Comparison of ENCODE assay signal across 26 mouse cellular contexts in genomic region chr19:21918113-21918512, GRCm38 (mm10).
A peak's percentile ranks its signal among the peaks of the same experiment; 100 is the strongest.
DNase-seq lines count a peak whose midpoint lies in the region; ATAC-seq and TF ChIP-seq lines count a peak whose summit lies in the region.
"Had no signal": no experiment of that assay in that cellular context is flagged by ENCODE, and none has a peak within 500 bp of the region (broad histone marks: within the 10 kb centered on the region; RNA-seq: fewer than 3 reads in every experiment).

No protein-coding gene starts in this region.

- no peak for TF ChIP-seq POLR2A in cerebellum, adult 2 months (IDR thresholded peaks at IDR 0.05; ENCODE audit: borderline replicate concordance, insufficient read depth, low read length)

- H3K9ac ChIP-seq in heart, embryonic 11.5 days (ENCODE audit: low read depth, low read length), result no peak overlapping the region
- H3K9ac ChIP-seq in heart, embryonic 12.5 days, result no peak overlapping the region
- H3K9ac ChIP-seq: embryonic facial prominence, embryonic 13.5 days; forebrain, embryonic 13.5 days; limb, embryonic 12.5 days; liver, postnatal 0 days had no signal

- H3K4me2 ChIP-seq in heart, embryonic 11.5 days, result no peak overlapping the region
- no peak overlapping the region for H3K4me2 ChIP-seq in heart, embryonic 12.5 days
- H3K4me2 ChIP-seq: embryonic facial prominence, embryonic 13.5 days; forebrain, embryonic 13.5 days; limb, embryonic 12.5 days; liver, embryonic 11.5 days had no signal

- 57% methylated on average over 4 of the region's 4 CpGs for WGBS in cerebellum, adult 2 months
- 76% methylated on average over 4 of the region's 4 CpGs for WGBS in heart, embryonic 11.5 days (ENCODE audit: insufficient replicate concordance)
- WGBS in heart, embryonic 12.5 days, result 83% methylated on average over 4 of the region's 4 CpGs

- no peaks in the 10 kb centered on the region for H3K36me3 ChIP-seq in heart, embryonic 11.5 days (ENCODE audit: control insufficient read depth, insufficient read depth, low read length)
- H3K36me3 ChIP-seq in heart, embryonic 12.5 days, result no peaks in the 10 kb centered on the region
- H3K36me3 ChIP-seq: embryonic facial prominence, embryonic 13.5 days; limb, embryonic 12.5 days had no signal

- H3K27me3 ChIP-seq in cerebellum, adult 2 months (ENCODE audit: control insufficient read depth, insufficient read depth, low read length), result no peaks in the 10 kb centered on the region
- H3K27me3 ChIP-seq in heart, embryonic 11.5 days (ENCODE audit: control insufficient read depth, insufficient read depth, low read length), result no peaks in the 10 kb centered on the region
- no peaks in the 10 kb centered on the region for H3K27me3 ChIP-seq in heart, embryonic 12.5 days (replicated peaks)
- H3K27me3 ChIP-seq: embryonic facial prominence, embryonic 13.5 days; forebrain, embryonic 13.5 days; limb, embryonic 12.5 days had no signal

- DNase-seq in cerebellum, postnatal 10 days, result peak; percentile 21 to 23
- DNase-seq in cerebellum, adult 2 months, result no peak
- peak; percentile 10 for DNase-seq in layer of hippocampus, adult 11-12 months (ENCODE audit: low spot score)
- DNase-seq in layer of hippocampus, adult 8-10 months (ENCODE audit: low spot score in 2 of 2), result no peak
- DNase-seq in NIH3T3 (ENCODE audit: low read depth), result peak; percentile 33
- DNase-seq in right cerebral cortex, postnatal 25 days, result no peak
- DNase-seq: cerebellum, adult 11-12 months; cerebellum, postnatal 36 days; embryo, embryonic 11 days; gastrocnemius, postnatal 14 days; heart, adult 18-20 months; heart, postnatal 10 days; kidney, adult 18-20 months; kidney, postnatal 4 days; liver, postnatal 0 days; right cerebral cortex, postnatal 14 days; spleen, adult 18-20 months had no signal

- no peaks in the 10 kb centered on the region for H3K9me3 ChIP-seq in heart, embryonic 11.5 days (replicated peaks; ENCODE audit: control insufficient read depth, low read length)
- no peaks in the 10 kb centered on the region for H3K9me3 ChIP-seq in heart, embryonic 12.5 days (replicated peaks)
- H3K9me3 ChIP-seq: embryonic facial prominence, embryonic 13.5 days; forebrain, embryonic 13.5 days; limb, embryonic 12.5 days had no signal

- TF ChIP-seq CTCF in cerebellum, adult 2 months (IDR thresholded peaks at IDR 0.05; ENCODE audit: borderline replicate concordance, insufficient read depth, low read depth, low read length), result no peak

- ATAC-seq in heart, embryonic 11.5 days (replicated peaks; ENCODE audit: insufficient number of reproducible peaks, low FRiP score, low TSS enrichment), result no peak
- no peak for ATAC-seq in heart, embryonic 12.5 days (ENCODE audit: insufficient number of reproducible peaks, low FRiP score)
- ATAC-seq: forebrain, embryonic 13.5 days; lung, postnatal 0 days had no signal

- no peak overlapping the region for H3K27ac ChIP-seq in cerebellum, adult 2 months (ENCODE audit: insufficient read depth, low read length)
- 0 out of 2 replicates have a peak overlapping the region, but pooled peaks have one; percentile 15 for H3K27ac ChIP-seq in heart, embryonic 11.5 days (ENCODE audit: low read depth, low read length)
- H3K27ac ChIP-seq in heart, embryonic 12.5 days (ENCODE audit: poor library complexity, severe bottlenecking), result no peak overlapping the region
- H3K27ac ChIP-seq: embryonic facial prominence, embryonic 13.5 days; forebrain, embryonic 13.5 days; limb, embryonic 12.5 days; macrophage had no signal

- no peaks in the 10 kb centered on the region for H3K4me1 ChIP-seq in cerebellum, adult 2 months (ENCODE audit: control insufficient read depth, insufficient read depth, low read length)
- no peaks in the 10 kb centered on the region for H3K4me1 ChIP-seq in heart, embryonic 11.5 days (ENCODE audit: control insufficient read depth, insufficient read depth, low read length)
- 0 out of 2 replicates have a peak, but pooled peaks cover 4% of the 10 kb centered on the region for H3K4me1 ChIP-seq in heart, embryonic 12.5 days (replicated peaks)
- H3K4me1 ChIP-seq: forebrain, embryonic 13.5 days had no signal

- H3K4me3 ChIP-seq in cerebellum, adult 2 months (replicated peaks; ENCODE audit: insufficient read depth, low read depth, low read length), result no peak overlapping the region
- no peak overlapping the region for H3K4me3 ChIP-seq in heart, embryonic 11.5 days (ENCODE audit: low read depth, low read length)
- H3K4me3 ChIP-seq in heart, embryonic 12.5 days, result no peak overlapping the region
- H3K4me3 ChIP-seq: embryonic facial prominence, embryonic 13.5 days; erythroblast, embryonic 14.5 days; forebrain, embryonic 13.5 days; limb, embryonic 12.5 days had no signal

Comparison
In these comparisons a context has a peak if more than half of its experiments do, and no peak if none do; other contexts are left out.
1. DNase-seq: peak in cerebellum, postnatal 10 days (2 of 2), layer of hippocampus, adult 11-12 months (single experiment) and NIH3T3 (single experiment); none in cerebellum, adult 2 months (0 of 2), layer of hippocampus, adult 8-10 months (0 of 2) and right cerebral cortex, postnatal 25 days (single experiment).